Mouse (Mus musculus): ENCODE data around the gene Chchd2.

DNA sequence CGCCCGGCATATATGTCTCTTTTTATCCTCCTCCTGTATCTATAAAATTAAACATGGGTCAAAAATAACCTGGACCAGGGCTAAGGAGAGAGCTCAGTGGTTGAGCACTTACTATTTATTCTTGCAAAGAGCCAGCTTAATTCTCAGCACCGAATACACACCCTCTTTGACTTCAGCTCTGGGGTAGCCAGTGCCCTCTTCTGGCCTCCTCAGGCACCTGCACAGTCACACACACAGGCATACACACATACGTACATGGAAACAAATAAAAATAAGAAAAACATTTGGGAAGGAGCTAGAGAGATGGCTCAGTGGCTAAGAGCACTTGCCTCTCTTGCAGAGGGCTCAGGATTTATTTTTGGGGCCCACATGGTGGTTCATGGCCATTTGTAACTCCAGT lies 34.7 kb upstream of the Chchd2 start:
- no peak; the same call in 1 of the 2 replicates for TF ChIP-seq CTCF (IDR thresholded peaks at IDR 0.05)
- TF ChIP-seq EP300 (IDR thresholded peaks at IDR 0.05) = no peak

All from lung, postnatal 0 days (tissue).